Mouse (Mus musculus) liver, postnatal 0 days (tissue): ENCODE results near the gene Ccdc83.

ENCODE experiments used
- CTCF ChIP-seq: sonication (generic); IDR thresholded peaks from 2 replicates; pipeline ENCODE4 v1.5.1; 2016; ENCODE audit warnings: antibody characterized with exemption, low read depth
- EP300 ChIP-seq: IDR thresholded peaks from 2 replicates; pipeline ENCODE4 v1.6.1; 2016; ENCODE audit warnings: antibody characterized with exemption, low read depth, mild to moderate bottlenecking

- TF ChIP-seq CTCF (no peak), EP300 (no peak)
Observed at GRCm38 (mm10) chr7:90277769-90278168, 12.2 kb upstream of the Ccdc83 start.
